Mouse (Mus musculus): Measurements from ENCODE around the gene Slc25a14.

Slc25a14 gene

DNA sequence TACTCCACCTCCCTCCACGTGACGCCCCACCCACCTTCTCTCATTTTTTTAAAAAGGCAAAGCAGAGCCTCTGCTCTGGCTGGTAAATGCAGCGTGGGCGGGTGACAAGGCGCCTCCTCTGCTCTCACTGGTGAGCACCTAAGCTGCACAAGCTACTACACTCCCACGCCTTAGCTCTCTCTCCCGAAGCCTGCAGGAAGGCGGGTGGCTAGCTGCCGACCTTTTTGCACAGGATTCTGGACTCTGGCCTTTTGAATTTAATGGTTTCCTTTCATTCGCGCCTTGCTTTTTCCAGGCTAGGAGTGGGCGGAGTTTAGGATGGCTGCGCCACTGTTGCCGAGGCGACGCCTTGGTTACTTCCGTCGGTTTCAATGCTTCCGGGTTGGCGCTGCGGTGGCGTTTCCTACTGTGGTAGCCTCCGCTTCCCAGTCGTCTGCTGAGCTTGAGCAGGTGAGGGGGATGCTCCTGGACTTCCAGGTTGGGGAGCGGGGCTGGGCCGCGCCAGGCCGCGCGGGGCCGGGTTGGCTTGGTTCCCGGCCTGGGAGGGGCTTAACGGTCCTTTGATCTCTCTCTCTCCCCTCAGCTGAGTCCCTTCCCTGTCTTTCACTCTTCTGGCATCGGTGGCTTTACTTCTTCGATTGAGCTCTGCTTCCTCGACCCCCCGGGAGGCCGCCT, at the start of gene Slc25a14:
TSS of gene Slc25a14 (plus strand) at position 35 of the 675 bp plus-strand sequence.
- Histone ChIP-seq H3K36me3 (ENCODE audit: insufficient read depth, low read length) (no peaks in the 10 kb centered on the region), H3K4me3 (replicated peaks; ENCODE audit: low read length) (peak within 1 kb of the TSS; percentile 81), H3K4me1 (replicated peaks; ENCODE audit: low read depth, low read length) (peaks cover 7% of the 10 kb centered on the region; the same call in 1 of the 2 replicates), H3K9me3 (ENCODE audit: low read length) (no peaks in the 10 kb centered on the region), H3K27me3 (ENCODE audit: insufficient read depth, low read length) (no peaks in the 10 kb centered on the region)
- TF ChIP-seq NANOG (IDR thresholded peaks at IDR 0.05; ENCODE audit: borderline replicate concordance, low read length) (no peak), POU5F1 (IDR thresholded peaks at IDR 0.05; ENCODE audit: borderline replicate concordance, low read length) (no peak), CTCF (conservative IDR thresholded peaks at IDR 0.05; ENCODE audit: low read length) (no peak)

DNA sequence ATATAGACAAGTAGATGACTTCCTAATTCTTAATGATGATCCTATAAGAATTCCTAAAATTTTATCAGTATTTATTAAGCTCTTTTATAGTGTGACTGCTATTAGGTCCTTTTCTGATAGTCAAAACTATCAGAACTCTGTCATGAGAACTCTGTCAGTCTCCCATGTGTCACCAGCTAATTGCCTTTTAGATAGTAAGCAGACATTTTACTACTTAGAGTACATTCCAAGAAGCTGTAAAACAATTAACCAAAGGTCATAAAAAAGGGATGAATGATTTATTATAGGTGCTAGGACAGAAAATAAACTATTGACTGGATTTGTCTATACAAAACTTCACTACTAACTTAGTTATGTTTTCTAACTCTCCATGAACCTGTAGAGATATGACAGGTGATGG, 39.9 kb upstream of the Slc25a14 start:
- Histone ChIP-seq H3K36me3 (ENCODE audit: insufficient read depth, low read length) (peaks cover 14% of the 10 kb centered on the region; the same call in 1 of the 2 replicates), H3K4me1 (replicated peaks; ENCODE audit: low read depth, low read length) (no peaks in the 10 kb centered on the region), H3K27me3 (ENCODE audit: insufficient read depth, low read length) (no peaks in the 10 kb centered on the region), H3K9me3 (ENCODE audit: low read length) (no peaks in the 10 kb centered on the region), H3K4me3 (replicated peaks; ENCODE audit: low read length) (no peak overlapping the region)
- TF ChIP-seq NANOG (IDR thresholded peaks at IDR 0.05; ENCODE audit: borderline replicate concordance, low read length) (no peak), CTCF (conservative IDR thresholded peaks at IDR 0.05; ENCODE audit: low read length) (no peak), POU5F1 (IDR thresholded peaks at IDR 0.05; ENCODE audit: borderline replicate concordance, low read length) (no peak)

DNA sequence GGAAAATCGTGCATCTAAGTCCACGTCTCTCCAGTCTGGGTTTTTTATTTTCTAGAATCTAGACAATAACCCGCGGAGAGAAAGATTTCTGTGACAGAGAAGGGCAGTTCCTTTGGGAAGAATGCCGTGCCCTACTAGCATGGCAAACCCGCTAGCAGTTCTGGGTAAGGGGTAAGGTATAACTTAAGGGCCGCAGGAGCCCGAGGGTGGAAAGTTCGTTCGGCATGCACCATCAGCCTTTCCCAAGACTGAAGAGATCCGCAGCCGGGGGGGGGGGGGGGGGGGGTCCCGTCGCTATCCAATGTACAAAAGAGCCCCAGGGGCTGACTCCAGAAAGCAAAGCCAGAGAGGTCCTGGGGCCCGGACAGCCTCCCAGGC, 29.5 kb upstream of the Slc25a14 start:
- no peaks in the 10 kb centered on the region for H3K27me3 ChIP-seq (ENCODE audit: insufficient read depth, low read length)
- TF ChIP-seq POU5F1 (IDR thresholded peaks at IDR 0.05; ENCODE audit: borderline replicate concordance, low read length) (no peak), CTCF (conservative IDR thresholded peaks at IDR 0.05; ENCODE audit: low read length) (no peak), NANOG (IDR thresholded peaks at IDR 0.05; ENCODE audit: borderline replicate concordance, low read length) (no peak)
- 0 out of 2 replicates have a peak, but pooled peaks cover 3% of the 10 kb centered on the region for H3K4me1 ChIP-seq (replicated peaks; ENCODE audit: low read depth, low read length)
- H3K36me3 ChIP-seq (ENCODE audit: insufficient read depth, low read length) = peaks cover 21% of the 10 kb centered on the region
- H3K9me3 ChIP-seq (ENCODE audit: low read length) = no peaks in the 10 kb centered on the region
- H3K4me3 ChIP-seq (replicated peaks; ENCODE audit: low read length) = peak overlapping the region; percentile 83

DNA sequence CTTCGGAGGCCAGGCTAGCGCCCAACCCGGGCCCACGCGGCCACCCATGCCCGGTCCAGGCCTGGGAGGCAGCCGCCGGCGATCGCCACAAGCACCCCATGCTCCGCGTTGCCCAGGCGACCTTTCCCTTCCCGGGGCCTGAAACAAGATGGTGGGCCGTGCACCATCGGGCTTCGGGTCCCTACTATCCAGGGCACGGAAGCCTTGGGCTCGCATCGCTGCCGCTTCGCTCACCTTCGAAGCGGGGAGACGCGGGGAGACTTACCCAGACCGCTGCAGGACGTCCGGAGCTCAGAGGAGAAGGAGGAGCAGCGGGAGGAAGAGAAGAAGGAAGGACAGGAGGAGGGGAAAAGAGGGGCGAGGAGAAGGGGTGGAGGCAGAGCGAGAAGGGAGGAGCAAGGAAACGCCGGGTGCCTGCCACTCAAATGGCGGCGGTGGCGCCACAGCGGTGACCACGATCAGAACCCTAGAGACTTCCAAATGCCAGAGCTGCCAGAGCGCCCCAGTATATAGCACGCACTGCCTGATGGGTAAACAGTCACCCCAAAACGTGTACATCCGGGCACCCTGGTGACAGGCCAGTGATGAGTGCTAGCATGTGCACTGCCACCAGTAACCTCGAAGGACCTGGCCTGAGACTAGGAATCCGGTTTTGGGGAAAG, 29.0 kb upstream of the Slc25a14 start, which contains the start of gene Zfp280c:
TSS of gene Zfp280c (minus strand) at position 406 of the 662 bp plus-strand sequence.
- Histone ChIP-seq H3K9me3 (ENCODE audit: low read length) (no peaks in the 10 kb centered on the region), H3K4me3 (replicated peaks; ENCODE audit: low read length) (peak within 1 kb of the TSS; percentile 83), H3K27me3 (ENCODE audit: insufficient read depth, low read length) (no peaks in the 10 kb centered on the region), H3K36me3 (ENCODE audit: insufficient read depth, low read length) (peaks cover 17% of the 10 kb centered on the region), H3K4me1 (replicated peaks; ENCODE audit: low read depth, low read length) (0 out of 2 replicates have a peak, but pooled peaks cover 3% of the 10 kb centered on the region)
- TF ChIP-seq POU5F1 (IDR thresholded peaks at IDR 0.05; ENCODE audit: borderline replicate concordance, low read length) (no peak), NANOG (IDR thresholded peaks at IDR 0.05; ENCODE audit: borderline replicate concordance, low read length) (no peak), CTCF (conservative IDR thresholded peaks at IDR 0.05; ENCODE audit: low read length) (no peak)

GRCm38 (mm10) chrX:48596053-48596452, 27.2 kb upstream of the Slc25a14 start:
- TF ChIP-seq CTCF (conservative IDR thresholded peaks at IDR 0.05; ENCODE audit: low read length) = no peak
- TF ChIP-seq NANOG (IDR thresholded peaks at IDR 0.05; ENCODE audit: borderline replicate concordance, low read length) = peak; percentile 46; the same call in 1 of the 2 replicates
- Histone ChIP-seq H3K4me1 (replicated peaks; ENCODE audit: low read depth, low read length) (0 out of 2 replicates have a peak, but pooled peaks cover 3% of the 10 kb centered on the region), H3K9me3 (ENCODE audit: low read length) (no peaks in the 10 kb centered on the region), H3K36me3 (ENCODE audit: insufficient read depth, low read length) (peaks cover 2% of the 10 kb centered on the region), H3K27me3 (ENCODE audit: insufficient read depth, low read length) (no peaks in the 10 kb centered on the region), H3K4me3 (replicated peaks; ENCODE audit: low read length) (no peak overlapping the region)

- Histone ChIP-seq H3K4me3 (replicated peaks; ENCODE audit: low read length) (no peak overlapping the region), H3K27me3 (ENCODE audit: insufficient read depth, low read length) (no peaks in the 10 kb centered on the region), H3K4me1 (replicated peaks; ENCODE audit: low read depth, low read length) (0 out of 2 replicates have a peak, but pooled peaks cover 3% of the 10 kb centered on the region), H3K36me3 (ENCODE audit: insufficient read depth, low read length) (no peaks in the 10 kb centered on the region), H3K9me3 (ENCODE audit: low read length) (no peaks in the 10 kb centered on the region)
- no peak for TF ChIP-seq POU5F1 (IDR thresholded peaks at IDR 0.05; ENCODE audit: borderline replicate concordance, low read length)
- no peak for TF ChIP-seq NANOG (IDR thresholded peaks at IDR 0.05; ENCODE audit: borderline replicate concordance, low read length)
- TF ChIP-seq CTCF (conservative IDR thresholded peaks at IDR 0.05; ENCODE audit: low read length) = no peak
These were observed 26.3 kb upstream of the Slc25a14 start for GRCm38 (mm10) chrX:48596906-48597305.

GRCm38 (mm10) chrX:48604872-48605271, 18.3 kb upstream of the Slc25a14 start:
- H3K4me3 ChIP-seq (replicated peaks; ENCODE audit: low read length) = no peak overlapping the region
- TF ChIP-seq CTCF (conservative IDR thresholded peaks at IDR 0.05; ENCODE audit: low read length) = no peak
- no peak for TF ChIP-seq POU5F1 (IDR thresholded peaks at IDR 0.05; ENCODE audit: borderline replicate concordance, low read length)
- no peak for TF ChIP-seq NANOG (IDR thresholded peaks at IDR 0.05; ENCODE audit: borderline replicate concordance, low read length)

DNA sequence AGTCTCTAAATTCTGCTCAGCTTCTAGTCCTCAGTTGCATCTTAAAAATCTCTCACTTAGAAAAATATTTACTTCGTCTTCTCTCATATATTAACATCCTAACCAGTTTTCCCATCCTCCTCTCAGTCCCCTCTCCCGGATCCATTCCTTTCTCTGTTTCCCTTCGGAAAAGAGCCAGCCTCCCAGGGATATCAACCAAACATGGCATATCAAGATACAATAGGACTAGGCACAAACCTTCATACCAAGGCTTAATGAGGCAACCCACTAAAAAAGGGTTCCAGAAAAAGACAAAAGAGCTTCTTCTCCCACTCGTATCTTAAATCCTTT, 199 bp upstream of the Slc25a14 start:
- Histone ChIP-seq H3K9me3 (ENCODE audit: low read length) (no peaks in the 10 kb centered on the region), H3K36me3 (ENCODE audit: insufficient read depth, low read length) (no peaks in the 10 kb centered on the region), H3K4me3 (replicated peaks; ENCODE audit: low read length) (peak overlapping the region; percentile 81), H3K27me3 (ENCODE audit: insufficient read depth, low read length) (no peaks in the 10 kb centered on the region), H3K4me1 (replicated peaks; ENCODE audit: low read depth, low read length) (peaks cover 7% of the 10 kb centered on the region; the same call in 1 of the 2 replicates)
- TF ChIP-seq POU5F1 (IDR thresholded peaks at IDR 0.05; ENCODE audit: borderline replicate concordance, low read length) (no peak), NANOG (IDR thresholded peaks at IDR 0.05; ENCODE audit: borderline replicate concordance, low read length) (no peak), CTCF (conservative IDR thresholded peaks at IDR 0.05; ENCODE audit: low read length) (no peak)

More at GRCm38 (mm10) chrX:48604872-48605271, 18.3 kb upstream of the Slc25a14 start:
- Histone ChIP-seq H3K4me1 (replicated peaks; ENCODE audit: low read depth, low read length) (peaks cover 4% of the 10 kb centered on the region; the same call in 1 of the 2 replicates), H3K27me3 (ENCODE audit: insufficient read depth, low read length) (no peaks in the 10 kb centered on the region), H3K9me3 (ENCODE audit: low read length) (no peaks in the 10 kb centered on the region), H3K36me3 (ENCODE audit: insufficient read depth, low read length) (no peaks in the 10 kb centered on the region)
